Mouse (Mus musculus): ENCODE measurements around the gene Gm11595.
"Not testable (repeated sequence)": the region's sequence is repeated elsewhere in the genome, so short reads cannot be mapped to it uniquely, and the experiment has no call there.

The Gm11595 gene

GRCm38 (mm10) chr11:99772813-99773212, at the start of gene Gm11595:
Gm11595 (minus strand) TSS chr11:99772913.
- not testable (repeated sequence) for DNase-seq (ENCODE audit: low read depth, low spot score)

GRCm38 (mm10) chr11:99815566-99815965, 42.9 kb upstream of the Gm11595 start, which contains the start of gene Gm11564:
Gm11564 (minus strand) TSS chr11:99815666.
- not testable (repeated sequence) for DNase-seq (ENCODE audit: low read depth, low spot score)

- DNase-seq (ENCODE audit: low read depth, low spot score) = not testable (repeated sequence)
Measured at GRCm38 (mm10) chr11:99809792-99810191, 37.1 kb upstream of the Gm11595 start, which contains the start of gene Krtap4-13. Krtap4-13 (minus strand) TSS chr11:99809892.

GRCm38 (mm10) chr11:99804346-99804745, 31.6 kb upstream of the Gm11595 start, which contains the start of gene Gm11554:
Gm11554 (minus strand) TSS chr11:99804446.
- not testable (repeated sequence) for DNase-seq (ENCODE audit: low read depth, low spot score)

- DNase-seq (ENCODE audit: low read depth, low spot score) = not testable (repeated sequence)
Measured at GRCm38 (mm10) chr11:99798832-99799231, 26.1 kb upstream of the Gm11595 start, which contains the start of gene Gm11569. Gm11569 (minus strand) TSS chr11:99798932.

- DNase-seq (ENCODE audit: low read depth, low spot score) = no peak
Measured at GRCm38 (mm10) chr11:99793367-99793766, 20.7 kb upstream of the Gm11595 start, which contains the start of gene Gm11596. Gm11596 (minus strand) TSS chr11:99793467.

GRCm38 (mm10) chr11:99784900-99785299, 12.2 kb upstream of the Gm11595 start, which contains the start of gene Krtap4-9:
Krtap4-9 (plus strand) TSS chr11:99785200.
- not testable (repeated sequence) for DNase-seq (ENCODE audit: low read depth, low spot score)

- no peak for DNase-seq (ENCODE audit: low read depth, low spot score)
Measured at GRCm38 (mm10) chr11:99780604-99781003, 7.9 kb upstream of the Gm11595 start, which contains the start of gene Krtap4-8. Krtap4-8 (minus strand) TSS chr11:99780704.

- DNase-seq (ENCODE audit: low read depth, low spot score) = no peak
Measured at GRCm38 (mm10) chr11:99778401-99778800, 5.7 kb upstream of the Gm11595 start.

- no peak for DNase-seq (ENCODE audit: low read depth, low spot score)
Measured at GRCm38 (mm10) chr11:99768410-99768809, 4.3 kb downstream of the Gm11595 start.

GRCm38 (mm10) chr11:99758877-99759276, 13.8 kb downstream of the Gm11595 start:
- DNase-seq (ENCODE audit: low read depth, low spot score) = no peak

- no peak for DNase-seq (ENCODE audit: low read depth, low spot score)
Measured at GRCm38 (mm10) chr11:99743985-99744384, 28.7 kb downstream of the Gm11595 start.

- DNase-seq (ENCODE audit: low read depth, low spot score) = no peak
Measured at GRCm38 (mm10) chr11:99734190-99734589, 38.5 kb downstream of the Gm11595 start, which contains the start of gene Gm14180. Gm14180 (minus strand) TSS chr11:99734290.

- no peak for DNase-seq (ENCODE audit: low read depth, low spot score)
Measured at GRCm38 (mm10) chr11:99724061-99724460, 48.7 kb downstream of the Gm11595 start.
